Comparison of ENCODE assay signal across 33 mouse cellular contexts in genomic region chr1:122396342-122396741, GRCm38 (mm10).
DNase-seq lines count a peak whose midpoint lies in the region; ATAC-seq and TF ChIP-seq lines count a peak whose summit lies in the region.
"Had no signal": no experiment of that assay in that cellular context is flagged by ENCODE, and none has a peak within 500 bp of the region (broad histone marks: within the 10 kb centered on the region; RNA-seq: fewer than 3 reads in every experiment).

No protein-coding gene starts in this region.

- no peak overlapping the region for H3K4me2 ChIP-seq in midbrain, embryonic 11.5 days
- H3K4me2 ChIP-seq: heart, embryonic 12.5 days; hindbrain, embryonic 13.5 days; limb, embryonic 15.5 days; liver, embryonic 13.5 days; midbrain, embryonic 13.5 days; neural tube, embryonic 13.5 days had no signal

- 90% methylated on average over 2 of the region's 2 CpGs for WGBS in midbrain, embryonic 11.5 days

- DNase-seq in left cerebral cortex, adult 11 months (ENCODE audit: low spot score), result peak; percentile 48
- DNase-seq in left cerebral cortex, postnatal 36 days (ENCODE audit: low spot score in 2 of 2), result no peak
- DNase-seq in brain, adult 2 months (ENCODE audit: low read depth, low spot score), result peak; percentile 75
- peak; percentile 55 to 79 for DNase-seq in layer of hippocampus, adult 2 months (ENCODE audit: low spot score in 2 of 2)
- DNase-seq in left cerebral cortex, postnatal 25 days (ENCODE audit: low spot score in 2 of 2), result peak; percentile 17 to 78
- DNase-seq in midbrain, embryonic 11.5 days (ENCODE audit: low spot score, missing footprints), result no peak
- DNase-seq in ovary, postnatal 36 days (ENCODE audit: low spot score), result no peak
- DNase-seq: adrenal gland, adult 2 months; adrenal gland, postnatal 36 days; cerebellum, adult 2 months; cerebellum, postnatal 14 days; gastrocnemius, postnatal 25 days; heart, adult 11 months; heart, postnatal 4 days; kidney, adult 8-10 months; kidney, postnatal 10 days; liver, embryonic 13.5 days; lung, adult 18-20 months; lung, postnatal 4 days; retina, postnatal 1 day had no signal

- no peaks in the 10 kb centered on the region for H3K27me3 ChIP-seq in midbrain, embryonic 11.5 days (ENCODE audit: control insufficient read depth, insufficient read depth, low read length)
- H3K27me3 ChIP-seq: CH12.LX; heart, embryonic 12.5 days; hindbrain, embryonic 13.5 days; limb, embryonic 15.5 days; liver, embryonic 13.5 days; megakaryocyte, embryonic 14.5 days; midbrain, embryonic 13.5 days; neural tube, embryonic 13.5 days had no signal

- H3K9ac ChIP-seq in midbrain, embryonic 11.5 days (ENCODE audit: low read length), result no peak overlapping the region
- H3K9ac ChIP-seq: heart, embryonic 12.5 days; hindbrain, embryonic 13.5 days; limb, embryonic 15.5 days; liver, embryonic 13.5 days; midbrain, embryonic 13.5 days; neural tube, embryonic 13.5 days had no signal

- H3K4me3 ChIP-seq in layer of hippocampus, adult 2 months, result no peak overlapping the region
- no peak overlapping the region for H3K4me3 ChIP-seq in midbrain, embryonic 11.5 days (ENCODE audit: low read depth, low read length)
- H3K4me3 ChIP-seq: erythroblast, embryonic 14.5 days; heart, embryonic 12.5 days; hindbrain, embryonic 13.5 days; limb, embryonic 10.5 days; limb, embryonic 15.5 days; liver, embryonic 13.5 days; megakaryocyte, embryonic 14.5 days; midbrain, embryonic 13.5 days; neural tube, embryonic 13.5 days had no signal

- H3K9me3 ChIP-seq in midbrain, embryonic 11.5 days (ENCODE audit: control insufficient read depth, low read length), result no peaks in the 10 kb centered on the region
- H3K9me3 ChIP-seq: heart, embryonic 12.5 days; hindbrain, embryonic 13.5 days; limb, embryonic 10.5 days; limb, embryonic 15.5 days; liver, embryonic 13.5 days; megakaryocyte, embryonic 14.5 days; midbrain, embryonic 13.5 days; neural tube, embryonic 13.5 days had no signal

- no peaks in the 10 kb centered on the region for H3K36me3 ChIP-seq in midbrain, embryonic 11.5 days (ENCODE audit: control insufficient read depth, insufficient read depth, low read length)
- H3K36me3 ChIP-seq: heart, embryonic 12.5 days; hindbrain, embryonic 13.5 days; limb, embryonic 10.5 days; limb, embryonic 15.5 days; liver, embryonic 13.5 days; midbrain, embryonic 13.5 days; neural tube, embryonic 13.5 days had no signal

- H3K27ac ChIP-seq in layer of hippocampus, adult 2 months, result no peak overlapping the region
- no peak overlapping the region for H3K27ac ChIP-seq in midbrain, embryonic 11.5 days (ENCODE audit: low read depth, low read length)
- H3K27ac ChIP-seq: hindbrain, embryonic 13.5 days; limb, embryonic 10.5 days; limb, embryonic 15.5 days; liver, embryonic 13.5 days; midbrain, embryonic 13.5 days; neural tube, embryonic 13.5 days had no signal

- no peaks in the 10 kb centered on the region for H3K4me1 ChIP-seq in midbrain, embryonic 11.5 days (ENCODE audit: control insufficient read depth, insufficient read depth, low read length)
- H3K4me1 ChIP-seq: heart, embryonic 12.5 days; hindbrain, embryonic 13.5 days; limb, embryonic 10.5 days; limb, embryonic 15.5 days; liver, embryonic 13.5 days; megakaryocyte, embryonic 14.5 days had no signal

- no peak for TF ChIP-seq CTCF in layer of hippocampus, adult 2 months (conservative IDR thresholded peaks at IDR 0.05)

- ATAC-seq in midbrain, embryonic 11.5 days (ENCODE audit: low FRiP score), result no peak
- ATAC-seq: activated CD4-positive, CD25-positive, alpha-beta regulatory T cell, adult 4 months; forebrain, embryonic 16.5 days; intestine, embryonic 16.5 days; lung, postnatal 0 days; midbrain, embryonic 13.5 days had no signal

- intact Hi-C loops in left cerebral cortex, postnatal 36 days (cut with DNase I), result no loop called here
- intact Hi-C loops in left cerebral cortex, postnatal 25 days (cut with DNase I), result no loop called here

Comparison
In these comparisons a context has a peak if more than half of its experiments do, and no peak if none do; other contexts are left out.
1. DNase-seq: peak in left cerebral cortex, adult 11 months (single experiment), brain, adult 2 months (single experiment), layer of hippocampus, adult 2 months (2 of 2) and left cerebral cortex, postnatal 25 days (2 of 2); none in left cerebral cortex, postnatal 36 days (0 of 2), midbrain, embryonic 11.5 days (single experiment) and ovary, postnatal 36 days (single experiment).